Mouse (Mus musculus) cerebellum, adult 18-20 months (tissue): ENCODE data around the gene 2810021J22Rik.
A peak's percentile ranks its signal among the peaks of the same experiment; 100 is the strongest.

Source experiments
- DNase-seq, 2 experiments: peaks; one replicate each; pipeline ENCODE4 v3.0.0; 2021

2810021J22Rik gene

DNA sequence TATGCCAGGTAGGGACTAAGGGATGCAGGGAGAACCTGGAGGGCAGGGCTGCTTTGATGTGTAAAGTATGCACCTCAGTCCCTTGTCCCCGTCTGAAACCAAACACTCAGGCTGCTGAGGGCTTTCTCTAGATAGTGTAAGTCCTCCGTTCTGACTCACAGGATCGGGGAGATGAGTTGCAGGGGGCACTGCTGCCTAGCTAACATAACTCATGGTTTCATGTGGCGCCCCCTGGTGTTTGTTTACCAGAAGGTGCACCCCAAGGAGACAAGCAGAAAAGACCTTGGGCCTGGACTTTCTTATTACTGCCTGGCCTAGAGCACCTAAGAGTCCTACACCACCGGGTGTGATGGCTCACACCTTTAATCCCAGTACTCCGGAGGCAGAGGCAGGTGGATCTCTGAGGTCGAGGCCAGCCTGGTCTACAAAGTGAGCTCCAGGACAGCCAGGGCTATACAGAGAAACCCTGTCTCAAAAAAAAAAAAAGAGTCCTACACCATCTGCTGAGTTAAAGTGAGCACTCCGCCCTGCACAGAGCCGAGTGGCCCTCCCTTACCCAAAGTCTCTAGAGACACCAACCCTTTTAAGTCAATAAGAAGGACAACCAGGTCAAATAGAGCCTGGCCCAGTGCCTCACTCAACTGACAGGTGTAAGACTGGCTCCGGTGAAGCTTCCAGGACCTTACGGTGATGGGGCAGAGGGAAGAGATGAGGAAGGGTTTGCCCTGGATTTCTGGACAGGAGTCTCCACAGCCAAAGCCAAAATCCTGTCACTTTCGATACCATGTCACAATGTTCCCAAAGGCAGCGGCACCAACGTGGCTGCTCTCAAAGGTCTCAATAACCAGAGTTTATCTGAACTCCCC, 50.1 kb downstream of the 2810021J22Rik start:
- DNase-seq, result peak in 1 of 2 experiments; percentile 46

DNA sequence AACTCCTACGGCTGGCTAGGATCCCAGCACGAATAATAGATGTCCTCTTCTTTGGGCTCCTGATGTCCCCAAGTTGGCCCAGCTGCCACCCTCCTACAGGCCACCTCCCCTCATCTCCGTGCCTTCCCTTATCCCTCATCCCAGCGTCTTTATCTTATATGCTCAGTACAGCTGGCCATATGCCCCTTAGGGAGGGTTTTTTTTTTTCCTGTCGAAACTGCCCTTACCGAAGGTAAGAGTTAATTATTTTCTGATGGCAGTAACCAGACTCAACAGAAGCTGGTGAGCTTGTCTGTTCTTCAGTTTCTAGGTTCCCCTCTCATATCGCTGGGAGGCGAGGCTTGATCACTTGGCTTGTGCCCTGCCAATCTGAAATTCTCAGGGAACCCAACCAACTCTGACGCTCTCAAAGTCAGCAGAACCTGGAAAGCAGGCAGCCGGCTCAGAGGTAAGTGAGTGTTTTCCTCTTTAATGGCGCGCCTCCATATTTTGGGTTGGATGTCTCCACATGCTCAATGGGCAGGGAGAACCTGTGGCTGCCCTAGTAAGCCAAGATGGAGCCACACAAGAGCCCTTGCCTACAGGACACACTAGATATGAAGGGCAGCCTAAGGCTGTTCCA, 50.8 kb downstream of the 2810021J22Rik start, which contains the start of gene Btnl10:
Gene Btnl10, plus strand, starts transcription at position 164 of the 622 bp plus-strand sequence.
- no peak for DNase-seq

DNA sequence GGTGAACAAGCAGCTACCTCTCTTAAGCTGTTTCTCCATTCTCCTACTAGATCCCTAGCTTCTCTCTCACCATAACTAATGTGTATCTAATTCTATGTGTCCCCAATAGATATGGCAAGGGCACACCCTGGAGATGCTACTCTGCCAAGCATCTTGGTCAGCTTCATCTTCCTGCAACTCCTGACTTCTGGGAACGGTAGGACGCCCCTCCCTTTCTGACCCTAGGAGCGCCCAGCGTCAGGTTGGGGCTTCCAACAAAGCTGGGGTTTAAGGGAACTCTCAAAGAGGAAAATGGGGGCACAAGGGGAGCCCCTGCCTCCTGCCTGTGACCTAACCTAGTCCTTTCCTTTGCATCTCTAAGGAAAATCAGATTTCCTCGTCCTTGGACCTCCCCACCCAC, 51.7 kb downstream of the 2810021J22Rik start:
- DNase-seq, result no peak

- DNase-seq, result no peak
Observed at GRCm38 (mm10) chr11:58922420-58922819, 55.4 kb downstream of the 2810021J22Rik start.

- no peak for DNase-seq
Observed at GRCm38 (mm10) chr11:58926651-58927050, 59.6 kb downstream of the 2810021J22Rik start.

GRCm38 (mm10) chr11:58927053-58927452, 60.0 kb downstream of the 2810021J22Rik start:
- no peak for DNase-seq

DNA sequence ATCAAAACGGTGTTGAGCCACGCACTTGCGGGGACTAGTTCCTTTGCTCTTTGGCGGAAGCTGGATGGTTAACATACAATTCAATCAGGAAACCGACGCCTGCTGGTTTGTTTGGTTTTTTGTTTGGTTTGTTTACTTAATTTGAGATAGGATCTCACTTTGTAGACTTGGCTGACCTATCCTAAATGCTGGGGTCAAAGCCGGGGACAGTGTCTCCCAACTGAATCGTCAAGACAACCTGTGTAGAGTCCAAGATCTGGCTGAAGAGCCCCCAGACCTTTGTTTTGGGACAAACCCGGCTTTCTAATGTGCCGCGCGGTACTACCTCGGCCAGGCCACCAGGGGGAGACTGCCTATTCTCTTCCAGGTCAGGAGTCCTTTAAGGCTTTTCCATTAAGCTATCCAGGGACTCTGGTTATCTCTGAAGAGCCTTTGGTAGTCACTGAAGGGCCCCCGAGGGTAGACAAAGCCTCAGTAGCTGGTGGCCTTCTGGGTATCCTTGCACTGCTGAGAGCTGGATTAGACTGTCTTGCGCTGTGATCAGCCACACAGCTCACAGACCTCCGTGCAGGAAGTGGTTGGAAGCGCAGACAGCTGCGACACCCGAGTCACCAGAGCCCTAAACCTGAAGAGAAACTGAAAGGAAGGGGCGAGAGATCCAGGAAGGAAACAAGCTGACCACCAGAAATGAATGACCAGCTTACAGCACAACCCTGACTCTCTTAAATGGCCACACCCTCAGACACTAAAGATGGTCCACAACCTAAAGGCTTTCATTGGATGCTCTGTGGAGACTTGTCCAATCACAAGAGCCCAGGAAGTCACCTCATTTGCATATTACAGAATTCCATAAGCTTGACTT, 61.0 kb downstream of the 2810021J22Rik start:
- DNase-seq, result peak; percentile 66 to 71

- no peak for DNase-seq
Observed at GRCm38 (mm10) chr11:58929055-58929454, 62.0 kb downstream of the 2810021J22Rik start.

DNA sequence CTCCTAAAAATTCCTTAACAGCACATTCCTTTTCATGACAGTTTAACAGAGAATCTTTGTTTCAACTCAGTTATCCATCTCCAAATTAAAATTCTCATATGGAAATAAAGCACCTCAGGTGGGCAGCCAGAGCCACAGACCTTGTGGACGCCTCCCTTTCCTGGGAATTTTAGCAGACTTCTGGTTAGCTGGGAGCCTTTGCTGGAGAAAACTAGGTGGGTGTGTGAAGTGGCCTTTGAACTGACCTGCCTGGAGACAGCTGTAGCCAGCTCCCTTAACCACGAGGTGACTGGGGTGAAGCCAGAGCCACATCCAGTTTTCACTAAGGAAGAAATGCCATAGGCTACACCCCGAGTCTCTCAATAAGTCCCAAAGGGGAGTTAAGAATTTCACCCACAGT, 62.6 kb downstream of the 2810021J22Rik start:
- no peak for DNase-seq

- no peak for DNase-seq
Observed at GRCm38 (mm10) chr11:58930254-58930653, 63.2 kb downstream of the 2810021J22Rik start.

GRCm38 (mm10) chr11:58931576-58931975, 64.6 kb downstream of the 2810021J22Rik start:
- DNase-seq, result no peak
